Mouse (Mus musculus) testis, adult 10 weeks (tissue): Measurements from ENCODE around the gene Rnf17. TPM values are rescaled to one million over a fixed set of nuclear protein-coding genes. Genes with fewer than 3 reads are reported as not detected.

Experiments
- polyA plus RNA-seq: library from polyadenylated mRNA; stranded (reverse); fragments of 350-450 nt; fragmentation: Illumina TruSeq; extraction: RNeasy Lipid Tissue Mini Kit (QIAGEN cat#74804); gene quantifications from one replicate; pipeline ENCODE4 v1.2.3, GENCODE M21; 2014; ENCODE audit warnings: low read depth, low replicate concordance

Gene Rnf17
- polyA plus RNA-seq: 517 TPM

DNA sequence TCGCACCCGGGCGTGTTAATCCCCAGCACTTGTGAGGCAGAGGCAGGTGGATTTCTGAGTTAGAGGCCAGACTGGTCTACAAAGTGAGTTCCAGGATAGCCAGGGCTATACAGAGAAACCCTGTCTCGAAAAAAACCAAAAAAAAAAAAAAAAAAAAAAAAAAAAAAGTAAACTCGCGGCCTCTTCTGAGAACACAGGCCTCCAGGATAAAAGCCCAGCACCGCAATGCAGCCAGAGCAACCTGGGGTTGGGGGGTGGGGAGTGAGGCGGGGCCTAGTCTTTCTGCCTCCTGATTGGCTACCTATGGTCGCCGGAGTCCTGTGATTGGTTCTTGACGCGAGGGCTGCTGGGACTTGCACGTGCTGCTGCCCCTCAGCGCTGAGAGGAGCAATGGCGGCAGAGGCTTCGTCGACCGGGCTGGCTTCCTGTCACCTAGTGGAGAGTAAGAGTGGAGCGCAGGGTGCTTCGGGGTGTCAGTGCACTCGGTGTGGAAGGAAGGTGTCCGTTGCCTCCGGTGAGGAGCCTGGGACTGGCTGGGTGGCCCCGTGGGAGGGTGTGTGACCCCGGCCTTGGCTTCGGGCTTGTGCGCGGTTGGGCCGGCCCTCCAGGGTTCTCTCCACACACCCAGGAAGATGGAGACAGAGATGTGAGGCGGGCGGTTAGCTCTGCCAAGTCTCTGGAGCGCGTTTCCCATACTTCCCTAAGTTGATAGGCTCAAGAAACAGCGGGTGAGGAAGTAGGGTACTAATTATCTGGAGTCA, at the start of gene Rnf17:
Rnf17 (plus strand) TSS at position 271 of the 761 bp plus-strand sequence.

DNA sequence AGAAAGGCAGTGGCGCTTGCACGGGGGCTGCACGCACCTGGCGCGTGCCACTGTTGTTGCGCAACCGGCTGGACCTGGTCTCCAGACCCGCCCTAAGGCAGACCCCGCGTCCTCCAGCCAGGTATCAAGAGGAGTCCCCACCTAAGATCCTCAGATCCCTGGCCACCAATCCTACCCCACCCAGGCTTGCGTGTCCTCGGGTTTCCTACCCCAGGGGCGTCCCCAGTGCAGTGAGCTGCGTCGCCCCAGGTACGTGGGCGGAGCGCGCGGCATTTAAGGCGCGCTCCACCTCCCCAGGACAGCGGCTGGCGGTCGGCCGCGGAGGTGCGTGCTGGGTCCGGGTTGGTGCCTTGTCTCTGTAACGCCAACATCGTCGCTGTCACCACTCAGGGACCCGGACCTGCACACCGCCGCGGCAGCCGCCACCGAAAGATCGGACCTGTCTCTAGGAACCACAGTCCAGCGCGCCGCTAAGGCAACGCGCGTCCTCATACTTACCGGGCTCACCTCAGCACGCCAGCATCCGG, 37.6 kb upstream of the Rnf17 start, which contains the start of gene Atp12a:
Atp12a (plus strand) TSS at position 358 of the 527 bp plus-strand sequence.

Other genes with a start within 250 kb of the Rnf17 start
- gene Gzmg, start 243.0 kb upstream of the Rnf17 start, polyA plus RNA-seq: not detected
- 39.5 TPM for gene Gzmn, start 228.0 kb upstream of the Rnf17 start, polyA plus RNA-seq
- gene Gzmf, start 191.2 kb upstream of the Rnf17 start, polyA plus RNA-seq: not detected
- gene Gzmc, start 167.9 kb upstream of the Rnf17 start, polyA plus RNA-seq: not detected
- gene Gzmb, start 140.3 kb upstream of the Rnf17 start, polyA plus RNA-seq: not detected
- gene Atp12a, start 37.5 kb upstream of the Rnf17 start, polyA plus RNA-seq: 0.20 TPM
- 55.6 TPM for gene Cenpj, start 172.8 kb downstream of the Rnf17 start, polyA plus RNA-seq
- gene Parp4, start 173.0 kb downstream of the Rnf17 start, polyA plus RNA-seq: 4.3 TPM